Mouse (Mus musculus) right cerebral cortex, postnatal 14 days (tissue): ENCODE measurements around the gene Serpinb9e.
"Not testable (repeated sequence)": the region's sequence is repeated elsewhere in the genome, so short reads cannot be mapped to it uniquely, and the experiment has no call there.

Experiments
- DNase-seq: peaks from one replicate; pipeline ENCODE4 v3.0.0; 2022

Gene Serpinb9e

GRCm38 (mm10) chr13:33249312-33249711, at the start of gene Serpinb9e:
Serpinb9e (plus strand) TSS chr13:33249612.
- not testable (repeated sequence) for DNase-seq

GRCm38 (mm10) chr13:33199740-33200139, 49.7 kb upstream of the Serpinb9e start:
- no peak for DNase-seq

- not testable (repeated sequence) for DNase-seq
Measured at GRCm38 (mm10) chr13:33308631-33309030, 59.2 kb downstream of the Serpinb9e start.
